ENCODE assay signal across 22 mouse cellular contexts in the genomic region with DNA sequence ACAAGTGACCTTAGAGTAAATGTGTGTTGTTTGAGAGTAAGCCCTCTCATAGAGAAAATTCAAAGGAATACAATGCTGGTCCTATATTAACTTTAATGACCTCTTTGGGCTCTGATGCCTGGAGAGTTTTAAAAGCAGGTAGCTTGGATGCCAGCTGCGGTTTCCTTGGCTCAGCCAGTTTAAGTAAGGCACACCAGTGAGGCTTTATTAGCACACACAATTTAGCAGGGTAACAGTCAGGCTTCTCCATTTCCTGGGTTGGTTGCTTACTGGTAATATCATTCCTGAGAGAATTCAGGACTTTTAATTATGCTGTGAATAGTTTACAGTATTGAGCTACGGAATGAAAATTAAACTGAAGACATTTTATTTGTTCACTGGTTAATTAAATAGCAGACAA.
A peak's percentile ranks its signal among the peaks of the same experiment; 100 is the strongest.
DNase-seq lines count a peak whose midpoint lies in the region; ATAC-seq and TF ChIP-seq lines count a peak whose summit lies in the region.
"Had no signal": no experiment of that assay in that cellular context is flagged by ENCODE, and none has a peak within 500 bp of the region (broad histone marks: within the 10 kb centered on the region; RNA-seq: fewer than 3 reads in every experiment).

No protein-coding gene starts in this region.

- no peak for ATAC-seq in hindbrain, postnatal 0 days
- ATAC-seq in neural tube, embryonic 13.5 days (ENCODE audit: low read depth), result peak; percentile 36; the same call in 1 of the 2 replicates
- no peak for ATAC-seq in neural tube, embryonic 15.5 days (ENCODE audit: low FRiP score)
- ATAC-seq: forebrain, embryonic 15.5 days had no signal

- no peak for TF ChIP-seq CTCF in hindbrain, postnatal 0 days (IDR thresholded peaks at IDR 0.05; ENCODE audit: low read depth)

- no peak overlapping the region for H3K4me3 ChIP-seq in hindbrain, postnatal 0 days (ENCODE audit: low read length)
- no peak overlapping the region for H3K4me3 ChIP-seq in hindbrain, embryonic 10.5 days
- no peak overlapping the region for H3K4me3 ChIP-seq in neural tube, embryonic 13.5 days
- no peak overlapping the region for H3K4me3 ChIP-seq in neural tube, embryonic 15.5 days (replicated peaks)
- H3K4me3 ChIP-seq: embryonic facial prominence, embryonic 15.5 days; erythroblast, embryonic 14.5 days; forebrain, embryonic 10.5 days; forebrain, embryonic 15.5 days; heart, embryonic 10.5 days; hindbrain, embryonic 13.5 days had no signal

- no peak overlapping the region for H3K4me2 ChIP-seq in hindbrain, postnatal 0 days (ENCODE audit: low read depth, low read length)
- H3K4me2 ChIP-seq in neural tube, embryonic 13.5 days, result no peak overlapping the region
- H3K4me2 ChIP-seq in neural tube, embryonic 15.5 days, result no peak overlapping the region
- H3K4me2 ChIP-seq: embryonic facial prominence, embryonic 15.5 days; forebrain, embryonic 15.5 days; hindbrain, embryonic 13.5 days had no signal

- H3K9ac ChIP-seq in hindbrain, postnatal 0 days (replicated peaks; ENCODE audit: low read length), result no peak overlapping the region
- no peak overlapping the region for H3K9ac ChIP-seq in neural tube, embryonic 13.5 days
- H3K9ac ChIP-seq in neural tube, embryonic 15.5 days (replicated peaks), result no peak overlapping the region
- H3K9ac ChIP-seq: embryonic facial prominence, embryonic 15.5 days; forebrain, embryonic 15.5 days; hindbrain, embryonic 13.5 days had no signal

- peak; percentile 1 for DNase-seq in hindbrain, postnatal 0 days (ENCODE audit: low spot score)
- no peak for DNase-seq in hindbrain, embryonic 10.5 days (ENCODE audit: low spot score)
- DNase-seq in forelimb bud, embryonic 11.5 days (ENCODE audit: low read depth, low spot score), result peak; percentile 31
- no peak for DNase-seq in adrenal gland, adult 8-10 months
- DNase-seq: adrenal gland, adult 2 months; adrenal gland, postnatal 36 days; cerebellum, adult 11 months; cerebellum, adult 8-10 months; cerebellum, postnatal 14 days; embryo, embryonic 11 days; gastrocnemius, postnatal 14 days; heart, postnatal 10 days; heart, postnatal 4 days had no signal

- no peaks in the 10 kb centered on the region for H3K27me3 ChIP-seq in hindbrain, postnatal 0 days (ENCODE audit: insufficient read depth, low read length)
- H3K27me3 ChIP-seq in hindbrain, embryonic 10.5 days (ENCODE audit: insufficient read depth, poor library complexity, severe bottlenecking), result no peaks in the 10 kb centered on the region
- no peaks in the 10 kb centered on the region for H3K27me3 ChIP-seq in neural tube, embryonic 13.5 days
- H3K27me3 ChIP-seq in neural tube, embryonic 15.5 days (replicated peaks), result no peaks in the 10 kb centered on the region
- H3K27me3 ChIP-seq: CH12.LX; embryonic facial prominence, embryonic 15.5 days; forebrain, embryonic 15.5 days; hindbrain, embryonic 13.5 days had no signal

- no peaks in the 10 kb centered on the region for H3K36me3 ChIP-seq in hindbrain, postnatal 0 days (ENCODE audit: insufficient read depth, low read length)
- no peaks in the 10 kb centered on the region for H3K36me3 ChIP-seq in hindbrain, embryonic 10.5 days
- no peaks in the 10 kb centered on the region for H3K36me3 ChIP-seq in neural tube, embryonic 13.5 days
- no peaks in the 10 kb centered on the region for H3K36me3 ChIP-seq in neural tube, embryonic 15.5 days
- H3K36me3 ChIP-seq: embryonic facial prominence, embryonic 15.5 days; forebrain, embryonic 10.5 days; forebrain, embryonic 15.5 days; heart, embryonic 10.5 days; hindbrain, embryonic 13.5 days had no signal

- 74% methylated on average over 2 of the region's 2 CpGs for WGBS in hindbrain, postnatal 0 days
- 84% methylated on average over 2 of the region's 2 CpGs for WGBS in hindbrain, embryonic 10.5 days
- 51% methylated on average over 2 of the region's 2 CpGs for WGBS in neural tube, embryonic 13.5 days
- WGBS in neural tube, embryonic 15.5 days, result 33% methylated on average over 2 of the region's 2 CpGs

- no peaks in the 10 kb centered on the region for H3K9me3 ChIP-seq in hindbrain, postnatal 0 days (ENCODE audit: low read length)
- H3K9me3 ChIP-seq in hindbrain, embryonic 10.5 days, result no peaks in the 10 kb centered on the region
- no peaks in the 10 kb centered on the region for H3K9me3 ChIP-seq in neural tube, embryonic 13.5 days
- H3K9me3 ChIP-seq in neural tube, embryonic 15.5 days (replicated peaks), result no peaks in the 10 kb centered on the region
- H3K9me3 ChIP-seq: embryonic facial prominence, embryonic 15.5 days; forebrain, embryonic 10.5 days; forebrain, embryonic 15.5 days; heart, embryonic 10.5 days; hindbrain, embryonic 13.5 days had no signal

- no peak overlapping the region for H3K27ac ChIP-seq in hindbrain, postnatal 0 days
- no peak overlapping the region for H3K27ac ChIP-seq in hindbrain, embryonic 10.5 days
- no peak overlapping the region for H3K27ac ChIP-seq in neural tube, embryonic 13.5 days (replicated peaks)
- no peak overlapping the region for H3K27ac ChIP-seq in neural tube, embryonic 15.5 days (replicated peaks)
- H3K27ac ChIP-seq: embryonic facial prominence, embryonic 15.5 days; forebrain, embryonic 10.5 days; forebrain, embryonic 15.5 days; heart, embryonic 10.5 days; hindbrain, embryonic 13.5 days had no signal

- no peaks in the 10 kb centered on the region for H3K4me1 ChIP-seq in hindbrain, postnatal 0 days (ENCODE audit: insufficient read depth, low read length)
- no peaks in the 10 kb centered on the region for H3K4me1 ChIP-seq in hindbrain, embryonic 10.5 days (replicated peaks)
- H3K4me1 ChIP-seq in neural tube, embryonic 13.5 days (replicated peaks), result no peaks in the 10 kb centered on the region; the same call in 1 of the 2 replicates
- H3K4me1 ChIP-seq in neural tube, embryonic 15.5 days, result no peaks in the 10 kb centered on the region
- H3K4me1 ChIP-seq: embryonic facial prominence, embryonic 15.5 days; forebrain, embryonic 10.5 days; forebrain, embryonic 15.5 days; heart, embryonic 10.5 days; hindbrain, embryonic 13.5 days had no signal

Comparison
In these comparisons a context has a peak if more than half of its experiments do, and no peak if none do; other contexts are left out.
1. DNase-seq: peak in hindbrain, postnatal 0 days (single experiment) and forelimb bud, embryonic 11.5 days (single experiment); none in hindbrain, embryonic 10.5 days (single experiment) and adrenal gland, adult 8-10 months (single experiment).